Mouse (Mus musculus): Measurements from ENCODE around the gene Diras1. TPM values are rescaled to one million over a fixed set of nuclear protein-coding genes. Genes with fewer than 3 reads are reported as not detected.
"Not testable (repeated sequence)": the region's sequence is repeated elsewhere in the genome, so short reads cannot be mapped to it uniquely, and the experiment has no call there.

Gene Diras1
- polyA plus RNA-seq (2015; fragmentation: Nextera tagmentation; extraction: Ambion mirVana), result not detected in 2 replicates

DNA sequence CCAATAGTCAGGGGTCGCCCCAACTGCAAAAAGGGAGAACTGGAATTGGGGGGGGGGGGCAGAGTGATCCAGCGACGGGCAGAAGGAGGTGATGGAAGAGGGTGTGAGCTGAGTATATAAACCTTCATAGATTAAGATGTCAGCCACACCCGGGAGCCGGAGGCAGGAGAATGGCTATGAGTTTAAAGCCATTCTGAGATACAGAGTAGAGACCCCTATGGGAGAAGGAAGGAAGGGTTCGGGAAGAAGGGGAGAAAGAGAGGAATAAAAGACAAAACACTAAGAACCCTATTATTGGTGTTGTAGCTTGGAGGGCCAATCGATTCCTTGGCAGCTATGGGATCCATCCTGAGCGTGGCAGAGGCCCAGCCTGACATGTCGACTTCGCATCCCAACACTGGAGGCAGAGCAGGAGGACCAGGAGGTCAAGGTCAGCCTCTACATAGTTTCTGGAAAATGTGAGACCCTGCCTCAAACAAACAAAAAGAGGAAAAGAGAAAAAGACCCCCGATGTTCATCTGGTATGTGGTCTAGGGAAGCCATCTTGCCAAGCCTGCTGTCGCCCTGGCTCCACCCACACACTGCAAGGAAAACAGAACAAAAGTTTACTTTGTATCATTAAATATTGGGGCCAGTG, at the start of gene Diras1:
Gene Diras1, minus strand, starts transcription at position 24 of the 637 bp plus-strand sequence.
- ATAC-seq (no peak), DNase-seq (no peak)
- Histone ChIP-seq H3K36me3 (replicated peaks; ENCODE audit: insufficient read depth, low read length) (no peaks in the 10 kb centered on the region), H3K4me1 (ENCODE audit: insufficient read depth) (no peaks in the 10 kb centered on the region; the same call in 1 of the 2 replicates), H3K27me3 (ENCODE audit: insufficient read depth, low read length) (peaks cover 37% of the 10 kb centered on the region), H3K4me2 (ENCODE audit: low read depth, low read length) (no peak within 1 kb of the TSS), H3K4me3 (ENCODE audit: low read depth, low read length) (no peak within 1 kb of the TSS), H3K9me3 (ENCODE audit: low read length) (no peaks in the 10 kb centered on the region), H3K9ac (replicated peaks) (no peak within 1 kb of the TSS), H3K27ac (ENCODE audit: low read depth) (no peak within 1 kb of the TSS)
- WGBS (ENCODE audit: insufficient replicate concordance), result 50% methylated on average over 12 of the region's 12 CpGs
- TF ChIP-seq EP300 (IDR thresholded peaks at IDR 0.05; ENCODE audit: low read depth) (no peak), CTCF (IDR thresholded peaks at IDR 0.05; ENCODE audit: low read depth) (no peak)

DNA sequence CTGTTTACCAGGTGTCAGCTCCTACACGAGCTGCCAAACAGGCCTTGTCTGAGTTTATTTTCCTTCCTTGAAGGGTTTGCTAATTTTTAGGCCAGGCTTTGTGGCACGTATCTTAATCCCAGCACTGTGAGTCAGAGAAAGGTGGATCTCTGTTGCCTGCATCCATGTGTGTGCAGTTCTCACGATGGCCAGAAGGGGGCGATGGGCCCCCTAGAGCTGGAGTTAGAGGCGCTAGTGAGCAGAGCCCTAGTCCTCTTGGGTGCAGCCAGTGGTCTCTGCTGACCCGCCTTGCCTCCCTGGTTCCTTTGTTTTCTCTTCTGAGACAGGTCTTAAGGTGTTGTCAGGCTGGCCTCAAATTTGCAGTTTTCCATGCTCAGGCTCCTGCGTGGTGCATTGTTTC, 48.0 kb upstream of the Diras1 start:
- ATAC-seq (no peak), DNase-seq (peak; percentile 56)
- no peak overlapping the region for H3K4me3 ChIP-seq (ENCODE audit: low read depth, low read length)
- peaks cover 9% of the 10 kb centered on the region for H3K4me1 ChIP-seq (ENCODE audit: insufficient read depth)
- 64% methylated on average over 7 of the region's 7 CpGs for WGBS (ENCODE audit: insufficient replicate concordance)
- H3K36me3 ChIP-seq (replicated peaks; ENCODE audit: insufficient read depth, low read length), result 0 out of 2 replicates have a peak, but pooled peaks cover 6% of the 10 kb centered on the region
- H3K27ac ChIP-seq (ENCODE audit: low read depth), result no peak overlapping the region
- no peaks in the 10 kb centered on the region for H3K27me3 ChIP-seq (ENCODE audit: insufficient read depth, low read length)
- no peak overlapping the region for H3K4me2 ChIP-seq (ENCODE audit: low read depth, low read length)
- H3K9me3 ChIP-seq (ENCODE audit: low read length), result no peaks in the 10 kb centered on the region
- no peak overlapping the region for H3K9ac ChIP-seq (replicated peaks)
- TF ChIP-seq EP300 (IDR thresholded peaks at IDR 0.05; ENCODE audit: low read depth), result no peak
- peak; percentile 81 for TF ChIP-seq CTCF (IDR thresholded peaks at IDR 0.05; ENCODE audit: low read depth)

DNA sequence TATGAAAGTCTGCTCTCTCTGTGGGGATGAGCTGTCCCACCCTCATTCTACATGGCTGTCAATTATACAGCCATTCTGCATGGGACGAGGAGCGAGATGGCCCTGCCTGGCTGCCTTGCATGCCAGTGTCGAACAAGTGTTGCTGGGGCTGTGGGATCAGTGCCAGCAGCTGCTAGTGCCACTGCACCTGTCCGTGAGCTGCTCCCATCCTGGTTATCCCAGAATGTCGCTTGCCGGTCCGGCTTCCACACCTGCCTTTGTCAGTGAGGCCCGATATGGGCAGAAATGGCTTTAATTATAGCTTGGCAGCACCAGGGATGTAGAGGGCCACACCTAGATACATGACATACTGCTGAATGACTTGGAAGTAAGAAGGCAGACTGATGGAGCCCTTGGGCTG, 46.8 kb upstream of the Diras1 start:
- TF ChIP-seq CTCF (IDR thresholded peaks at IDR 0.05; ENCODE audit: low read depth) (no peak), EP300 (IDR thresholded peaks at IDR 0.05; ENCODE audit: low read depth) (no peak)
- Histone ChIP-seq H3K9me3 (ENCODE audit: low read length) (no peaks in the 10 kb centered on the region), H3K4me1 (ENCODE audit: insufficient read depth) (peaks cover 9% of the 10 kb centered on the region), H3K36me3 (replicated peaks; ENCODE audit: insufficient read depth, low read length) (0 out of 2 replicates have a peak, but pooled peaks cover 4% of the 10 kb centered on the region), H3K27ac (ENCODE audit: low read depth) (no peak overlapping the region), H3K4me2 (ENCODE audit: low read depth, low read length) (no peak overlapping the region), H3K9ac (replicated peaks) (no peak overlapping the region), H3K27me3 (ENCODE audit: insufficient read depth, low read length) (no peaks in the 10 kb centered on the region), H3K4me3 (ENCODE audit: low read depth, low read length) (no peak overlapping the region)
- WGBS (ENCODE audit: insufficient replicate concordance), result 88% methylated on average over 8 of the region's 8 CpGs
- ATAC-seq (no peak), DNase-seq (no peak)

DNA sequence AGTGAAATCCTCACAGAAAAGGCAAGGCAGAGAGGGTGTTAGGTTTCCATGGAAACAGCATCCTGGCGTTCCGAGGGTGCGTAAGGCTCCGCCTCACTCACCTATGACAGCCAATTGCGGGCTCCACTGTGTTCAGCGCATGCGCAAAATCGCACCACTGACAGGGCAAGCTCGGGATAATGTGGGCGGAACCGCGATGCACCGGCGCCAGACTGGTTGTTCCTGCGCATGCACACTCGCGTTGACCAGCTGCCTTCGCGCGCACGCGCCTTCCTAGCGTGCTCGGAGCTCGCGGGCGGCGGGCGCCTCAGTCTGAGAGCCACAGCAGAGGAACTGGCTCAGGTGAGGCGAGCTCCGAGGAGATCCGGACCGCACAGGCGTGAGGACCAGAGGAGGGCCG, 44.4 kb upstream of the Diras1 start, which contains the start of gene Thop1:
Gene Thop1, plus strand, starts transcription at position 200 of the 400 bp plus-strand sequence.
- H3K9me3 ChIP-seq (ENCODE audit: low read length), result no peaks in the 10 kb centered on the region
- no peak within 1 kb of the TSS for H3K27ac ChIP-seq (ENCODE audit: low read depth)
- peak within 1 kb of the TSS; percentile 98 for H3K4me2 ChIP-seq (ENCODE audit: low read depth, low read length)
- WGBS (ENCODE audit: insufficient replicate concordance), result under 1% methylated on average over 35 of the region's 35 CpGs
- DNase-seq, result peak; percentile 98
- peak; percentile 94 for ATAC-seq
- H3K9ac ChIP-seq (replicated peaks), result peak within 1 kb of the TSS; percentile 58
- H3K27me3 ChIP-seq (ENCODE audit: insufficient read depth, low read length), result no peaks in the 10 kb centered on the region
- 0 out of 2 replicates have a peak, but pooled peaks cover 4% of the 10 kb centered on the region for H3K36me3 ChIP-seq (replicated peaks; ENCODE audit: insufficient read depth, low read length)
- TF ChIP-seq CTCF (IDR thresholded peaks at IDR 0.05; ENCODE audit: low read depth) (no peak), EP300 (IDR thresholded peaks at IDR 0.05; ENCODE audit: low read depth) (no peak)
- peak within 1 kb of the TSS; percentile 57 for H3K4me3 ChIP-seq (ENCODE audit: low read depth, low read length)
- H3K4me1 ChIP-seq (ENCODE audit: insufficient read depth), result peaks cover 9% of the 10 kb centered on the region

DNA sequence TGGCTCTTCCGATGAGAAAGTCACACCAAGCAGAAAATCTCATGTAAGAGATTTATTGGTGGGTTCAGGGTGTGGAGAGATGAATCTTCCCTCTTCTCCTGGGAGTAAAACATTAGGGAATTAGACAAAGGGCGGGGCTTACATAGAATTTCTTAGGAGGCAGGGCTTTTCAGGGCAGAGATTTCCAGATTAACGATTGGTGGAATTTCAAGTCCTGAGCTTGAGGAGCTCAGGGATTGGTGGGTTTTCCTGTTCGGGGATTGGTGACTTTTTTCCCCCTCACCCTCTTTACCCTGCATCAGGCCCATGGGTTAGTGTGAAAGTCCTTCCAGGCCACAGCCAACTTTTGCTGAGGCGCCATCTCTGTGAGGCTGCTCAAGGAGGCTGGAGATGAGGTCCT, 43.2 kb upstream of the Diras1 start:
- H3K4me3 ChIP-seq (ENCODE audit: low read depth, low read length), result no peak overlapping the region
- H3K36me3 ChIP-seq (replicated peaks; ENCODE audit: insufficient read depth, low read length), result 0 out of 2 replicates have a peak, but pooled peaks cover 4% of the 10 kb centered on the region
- no peaks in the 10 kb centered on the region for H3K9me3 ChIP-seq (ENCODE audit: low read length)
- H3K4me2 ChIP-seq (ENCODE audit: low read depth, low read length), result no peak overlapping the region
- ATAC-seq, result no peak
- no peaks in the 10 kb centered on the region for H3K27me3 ChIP-seq (ENCODE audit: insufficient read depth, low read length)
- DNase-seq, result no peak
- no peak overlapping the region for H3K27ac ChIP-seq (ENCODE audit: low read depth)
- TF ChIP-seq EP300 (IDR thresholded peaks at IDR 0.05; ENCODE audit: low read depth) (no peak), CTCF (IDR thresholded peaks at IDR 0.05; ENCODE audit: low read depth) (no peak)
- peaks cover 9% of the 10 kb centered on the region for H3K4me1 ChIP-seq (ENCODE audit: insufficient read depth)
- WGBS (ENCODE audit: insufficient replicate concordance), result 76% methylated on average over 5 of the region's 5 CpGs
- H3K9ac ChIP-seq (replicated peaks), result no peak overlapping the region

DNA sequence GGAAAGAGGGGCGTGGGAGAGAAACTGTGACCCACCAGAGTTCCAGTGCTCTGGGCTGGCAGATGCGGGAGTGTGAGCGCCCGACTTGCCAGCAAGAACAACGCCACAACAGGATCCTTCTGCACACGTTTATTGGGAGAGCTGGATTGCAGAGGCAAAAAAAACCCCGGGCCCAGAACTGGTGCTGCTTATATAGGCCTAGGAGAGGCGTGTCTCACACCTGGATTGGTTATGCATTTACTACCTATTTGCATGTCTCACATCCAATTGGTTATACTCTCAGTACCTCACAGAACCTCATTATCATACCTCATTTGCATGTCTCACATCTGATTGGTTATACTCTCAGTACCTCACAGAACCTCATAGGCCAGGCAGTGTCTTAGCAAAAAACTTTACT, 39.1 kb upstream of the Diras1 start:
- H3K4me2 ChIP-seq (ENCODE audit: low read depth, low read length); H3K27me3 ChIP-seq (ENCODE audit: insufficient read depth, low read length); H3K4me3 ChIP-seq (ENCODE audit: low read depth, low read length); H3K4me1 ChIP-seq (ENCODE audit: insufficient read depth); H3K36me3 ChIP-seq (replicated peaks; ENCODE audit: insufficient read depth, low read length); H3K9ac ChIP-seq (replicated peaks); H3K27ac ChIP-seq (ENCODE audit: low read depth); H3K9me3 ChIP-seq (ENCODE audit: low read length); ATAC-seq; DNase-seq: not testable (repeated sequence)
- 80% methylated on average over 8 of the region's 8 CpGs for WGBS (ENCODE audit: insufficient replicate concordance)
